In genomic region chr10:88372945-88373344, GRCm38 (mm10) we compare ENCODE assay signal across 9 mouse cellular contexts. TPM values are rescaled to one million over a fixed set of nuclear protein-coding genes. Genes with fewer than 3 reads are reported as not detected.
DNase-seq lines count a peak whose midpoint lies in the region; ATAC-seq and TF ChIP-seq lines count a peak whose summit lies in the region.
"Not testable (repeated sequence)": the region's sequence is repeated elsewhere in the genome, so short reads cannot be mapped to it uniquely, and the experiment has no call there.
"Had no signal": no experiment of that assay in that cellular context is flagged by ENCODE, and none has a peak within 500 bp of the region (broad histone marks: within the 10 kb centered on the region; RNA-seq: fewer than 3 reads in every experiment).

No protein-coding gene starts in this region.

- not testable (repeated sequence) for TF ChIP-seq POLR2A in CH12.LX (IDR thresholded peaks at IDR 0.05; ENCODE audit: low read depth, low read length); MEL (IDR thresholded peaks at IDR 0.05; ENCODE audit: control insufficient read depth in 1 of 2, insufficient read depth in 1 of 2, low read depth in 1 of 2, low read length in 2 of 2, poor library complexity in 1 of 2); bone marrow macrophage, adult 2 months (IDR thresholded peaks at IDR 0.05; ENCODE audit: borderline replicate concordance, low read depth, low read length); embryonic fibroblast, embryonic 13.5 days (IDR thresholded peaks at IDR 0.05; ENCODE audit: low read depth, low read length)

- H3K79me2 ChIP-seq in CH12.LX (replicated peaks; ENCODE audit: control insufficient read depth, extremely low read depth, insufficient read depth, poor library complexity, severe bottlenecking); MEL (ENCODE audit: control insufficient read depth, insufficient read depth, low read length, poor library complexity): not testable (repeated sequence)

- TF ChIP-seq CTCF in CH12.LX (conservative IDR thresholded peaks at IDR 0.05 in 1 of 2, IDR thresholded peaks at IDR 0.05 in 1 of 2; ENCODE audit: low read depth in 2 of 2, low read length in 2 of 2); MEL (IDR thresholded peaks at IDR 0.05 in 2 of 3, conservative IDR thresholded peaks at IDR 0.05 in 1 of 3; ENCODE audit: control insufficient read depth in 1 of 3, insufficient read depth in 1 of 3, low read depth in 2 of 3, low read length in 3 of 3, poor library complexity in 1 of 3, severe bottlenecking in 1 of 3); bone marrow macrophage, adult 2 months (IDR thresholded peaks at IDR 0.05; ENCODE audit: low read depth, low read length); embryonic fibroblast, embryonic 13.5 days (IDR thresholded peaks at IDR 0.05; ENCODE audit: borderline replicate concordance, insufficient read depth, low read length): not testable (repeated sequence)

- H3K9ac ChIP-seq in CH12.LX (ENCODE audit: insufficient read depth, low read depth); MEL (ENCODE audit: control insufficient read depth, low read depth, low read length, poor library complexity, severe bottlenecking); midbrain, embryonic 11.5 days (ENCODE audit: low read length): not testable (repeated sequence)

- H3K4me2 ChIP-seq in CH12.LX (ENCODE audit: insufficient read depth, low read depth, poor library complexity, severe bottlenecking); midbrain, embryonic 11.5 days: not testable (repeated sequence)

- H3K4me3 ChIP-seq in CH12.LX (replicated peaks in 1 of 3; ENCODE audit: low read depth in 2 of 3, low read length in 2 of 3, poor library complexity in 1 of 3); MEL (ENCODE audit: control insufficient read depth in 1 of 2, insufficient read depth in 1 of 2, low read depth in 2 of 2, low read length in 2 of 2); bone marrow macrophage, adult 2 months (ENCODE audit: insufficient read depth, low read length); embryonic fibroblast, embryonic 13.5 days (ENCODE audit: insufficient read depth, low read length); midbrain, embryonic 11.5 days (ENCODE audit: low read depth, low read length): not testable (repeated sequence)

- not testable (repeated sequence) for ATAC-seq in midbrain, embryonic 11.5 days (ENCODE audit: low FRiP score)

- 85% methylated on average over 2 of the region's 2 CpGs for WGBS in midbrain, embryonic 11.5 days

- dilution Hi-C loops in CH12.LX (cut with MboI; ENCODE audit: extremely low pct_ligation_motif_present, extremely low pct_unique_long_range_greater_than_20kb, low sequenced_read_pairs), result not testable (repeated sequence)

- TF ChIP-seq EP300 in CH12.LX (IDR thresholded peaks at IDR 0.05; ENCODE audit: low read length); MEL (IDR thresholded peaks at IDR 0.05; ENCODE audit: low read depth in 1 of 2, low read length in 2 of 2): not testable (repeated sequence)

- H3K9me3 ChIP-seq in CH12.LX (replicated peaks; ENCODE audit: low read length); MEL (replicated peaks; ENCODE audit: insufficient read depth, low read length); midbrain, embryonic 11.5 days (ENCODE audit: control insufficient read depth, low read length): not testable (repeated sequence)

- in situ Hi-C loops in CH12.LX (cut with MboI; ENCODE audit: low pct_ligation_motif_present, low pct_unique_long_range_greater_than_20kb, low sequenced_read_pairs), result loop anchor here (25.0 kb wide), 1 partner anchor 214 kb away; no protein-coding TSS in a partner anchor

- H3K27me3 ChIP-seq in CH12.LX (replicated peaks); MEL (ENCODE audit: control insufficient read depth in 1 of 2, insufficient read depth in 2 of 2, low read length in 2 of 2); midbrain, embryonic 11.5 days (ENCODE audit: control insufficient read depth, insufficient read depth, low read length): not testable (repeated sequence)

- DNase-seq in 416B (ENCODE audit: low read depth) (peak; percentile 72), MEL (ENCODE audit: low read depth, low spot score) (peak; percentile 82), NIH3T3 (ENCODE audit: low read depth) (peak; percentile 33), adipocyte (ENCODE audit: low spot score) (peak; percentile 45)
- not testable (repeated sequence) for DNase-seq in CH12.LX (ENCODE audit: extremely low read depth)
- peak; percentile 14 for DNase-seq in midbrain, embryonic 11.5 days (ENCODE audit: low spot score, missing footprints)

- H3K36me3 ChIP-seq in CH12.LX (replicated peaks in 1 of 2; ENCODE audit: control insufficient read depth in 1 of 2, insufficient read depth in 1 of 2, low read length in 1 of 2); MEL (ENCODE audit: control insufficient read depth in 1 of 2, insufficient read depth in 2 of 2, low read length in 2 of 2); midbrain, embryonic 11.5 days (ENCODE audit: control insufficient read depth, insufficient read depth, low read length): not testable (repeated sequence)

- TF ChIP-seq RAD21 in CH12.LX (IDR thresholded peaks at IDR 0.05; ENCODE audit: low read depth, low read length); MEL (IDR thresholded peaks at IDR 0.05; ENCODE audit: low read depth, low read length): not testable (repeated sequence)

- H3K27ac ChIP-seq in CH12.LX (ENCODE audit: insufficient read depth, low read depth); MEL (ENCODE audit: control insufficient read depth, low read depth, low read length); midbrain, embryonic 11.5 days (ENCODE audit: low read depth, low read length): not testable (repeated sequence)
- H3K27ac ChIP-seq in bone marrow macrophage, adult 2 months (ENCODE audit: insufficient read depth, low read depth, low read length), result peak overlapping the region; percentile 19; the same call in 1 of the 2 replicates
- H3K27ac ChIP-seq in embryonic fibroblast, embryonic 13.5 days (ENCODE audit: insufficient read depth, low read length), result peak overlapping the region; percentile 29; the same call in 1 of the 2 replicates

- peaks cover 3 to 15% of the 10 kb centered on the region in 2 experiments; a peak in 1 of 4 replicates for H3K4me1 ChIP-seq in CH12.LX (ENCODE audit: control insufficient read depth in 1 of 2, insufficient read depth in 2 of 2)
- H3K4me1 ChIP-seq in MEL (ENCODE audit: control insufficient read depth in 1 of 2, insufficient read depth in 2 of 2, low read length in 2 of 2); embryonic fibroblast, embryonic 13.5 days (ENCODE audit: control insufficient read depth, insufficient read depth, low read length); midbrain, embryonic 11.5 days (ENCODE audit: control insufficient read depth, insufficient read depth, low read length): not testable (repeated sequence)
- peaks cover 29% of the 10 kb centered on the region for H3K4me1 ChIP-seq in bone marrow macrophage, adult 2 months (ENCODE audit: control insufficient read depth, insufficient read depth, low read length)

TF ChIP-seq in CH12.LX, 34 proteins besides CTCF, POLR2A, EP300 and RAD21:
- TF ChIP-seq TBP (conservative IDR thresholded peaks at IDR 0.05; ENCODE audit: low read depth, low read length), result 0 out of 2 replicates have a peak, but pooled peaks have one; percentile 51

TF ChIP-seq in MEL, 35 proteins besides CTCF, POLR2A, EP300 and RAD21:
- TF ChIP-seq GATA1 (IDR thresholded peaks at IDR 0.05; ENCODE audit: low read depth, low read length) (0 out of 2 replicates have a peak, but pooled peaks have one; percentile 2), TBP (IDR thresholded peaks at IDR 0.05; ENCODE audit: low read depth, low read length) (peak; percentile 99), MYC (IDR thresholded peaks at IDR 0.05; ENCODE audit: low read depth, low read length) (0 out of 2 replicates have a peak, but pooled peaks have one; percentile 45), MAFK (IDR thresholded peaks at IDR 0.05; ENCODE audit: borderline replicate concordance, low read depth, low read length) (peak; percentile 89), ELF1 (IDR thresholded peaks at IDR 0.05; ENCODE audit: low read depth, low read length) (0 out of 2 replicates have a peak, but pooled peaks have one; percentile 2)

RNA-seq across cellular contexts. Expression of gene Dram1, which starts 5.9 kb away (rescaled TPM):
- total RNA-seq in CH12.LX (2012; rRNA removed) (0.04 TPM in 2 replicates), CH12.LX (2014; rRNA removed) (not detected in 2 replicates), MEL (2012; rRNA removed) (not detected in 2 replicates)
- polyA plus RNA-seq in CH12.LX (2012; ENCODE audit: insufficient read length, low read depth) (not detected in 2 replicates), MEL (2012; ENCODE audit: insufficient read depth in 1 of 2, insufficient read length in 2 of 2, low read depth in 1 of 2, low replicate concordance in 2 of 2, missing spikeins in 1 of 2) (under 1 TPM in 1 of 2 experiments, not detected in 1; 0.17 TPM)
- polyA plus RNA-seq in bone marrow macrophage, adult 2 months (2012; ENCODE audit: insufficient read depth, insufficient read length, missing spikeins), result 76.0 and 77.0 TPM in 2 replicates
- 18.5 and 20.6 TPM in 2 replicates for polyA plus RNA-seq in embryonic fibroblast, embryonic 13.5 days (2011; ENCODE audit: insufficient read length, low read depth, missing spikeins)
- polyA plus RNA-seq in midbrain, embryonic 11.5 days (2014; fragmentation: Nextera tagmentation; extraction: Ambion mirVana), result 0.34 and 0.76 TPM in 2 replicates
- polyA plus RNA-seq: G1E had no signal

RNA-seq across cellular contexts. Expression of gene Gnptab, which starts 6.0 kb away (rescaled TPM):
- total RNA-seq in CH12.LX (2012; rRNA removed), result 18.0 and 18.7 TPM in 2 replicates
- 12.2 and 13.2 TPM in 2 replicates for total RNA-seq in CH12.LX (2014; rRNA removed)
- 34.7 and 38.2 TPM in 2 replicates for polyA plus RNA-seq in CH12.LX (2012; ENCODE audit: insufficient read length, low read depth)
- total RNA-seq in MEL (2012; rRNA removed), result 14.2 and 15.1 TPM in 2 replicates
- 10 to 100 TPM in 1 of 2 experiments, not detected in 1; 24.1 TPM for polyA plus RNA-seq in MEL (2012; ENCODE audit: insufficient read depth in 1 of 2, insufficient read length in 2 of 2, low read depth in 1 of 2, low replicate concordance in 2 of 2, missing spikeins in 1 of 2)
- polyA plus RNA-seq in bone marrow macrophage, adult 2 months (2012; ENCODE audit: insufficient read depth, insufficient read length, missing spikeins), result 22.9 and 26.8 TPM in 2 replicates
- polyA plus RNA-seq in embryonic fibroblast, embryonic 13.5 days (2011; ENCODE audit: insufficient read length, low read depth, missing spikeins), result 28.7 and 41.1 TPM in 2 replicates
- polyA plus RNA-seq in midbrain, embryonic 11.5 days (2014; fragmentation: Nextera tagmentation; extraction: Ambion mirVana), result 6.5 and 7.0 TPM in 2 replicates

Comparison
In these comparisons a context has a peak if more than half of its experiments do, and no peak if none do; other contexts are left out.
1. RNA of gene Dram1, which starts 5.9 kb away (polyA plus RNA-seq): 76.0 to 77.0 TPM in bone marrow macrophage, adult 2 months and 18.5 to 20.6 TPM in embryonic fibroblast, embryonic 13.5 days; 0.34 to 0.76 TPM in midbrain, embryonic 11.5 days, 0.17 TPM in MEL and not detected in CH12.LX; every median in the first group is over 10 times any median in the second.